In genomic region chr12:82497866-82498631, GRCm38 (mm10) we compare ENCODE assay signal across 9 mouse cellular contexts.
DNase-seq lines count a peak whose midpoint lies in the region; ATAC-seq and TF ChIP-seq lines count a peak whose summit lies in the region.
"Had no signal": no experiment of that assay in that cellular context is flagged by ENCODE, and none has a peak within 500 bp of the region (broad histone marks: within the 10 kb centered on the region; RNA-seq: fewer than 3 reads in every experiment).

No protein-coding gene starts in this region.

- ATAC-seq in intestine, embryonic 16.5 days = no peak
- ATAC-seq in midbrain, embryonic 16.5 days = peak; percentile 85

- no peaks in the 10 kb centered on the region for H3K4me1 ChIP-seq in intestine, embryonic 16.5 days (ENCODE audit: control insufficient read depth, insufficient read depth, low read length)
- H3K4me1 ChIP-seq in midbrain, embryonic 16.5 days (ENCODE audit: control insufficient read depth, insufficient read depth, low read length) = peaks cover 2% of the 10 kb centered on the region; the same call in 1 of the 2 replicates
- H3K4me1 ChIP-seq in thymus, adult 2 months (replicated peaks; ENCODE audit: control insufficient read depth, insufficient read depth, low read length) = no peaks in the 10 kb centered on the region
- H3K4me1 ChIP-seq: liver, embryonic 13.5 days had no signal

- DNase-seq in adrenal gland, adult 2 months = peak; percentile 26
- no peak for DNase-seq in adrenal gland, postnatal 4 days (ENCODE audit: low spot score in 2 of 2)
- DNase-seq in embryo, embryonic 10 days (ENCODE audit: low spot score) = peak; percentile 80
- peak; percentile 45 for DNase-seq in gastrocnemius, postnatal 14 days
- DNase-seq in left cerebral cortex, postnatal 14 days (ENCODE audit: low spot score in 2 of 2) = peak; percentile 78 to 79
- DNase-seq in thymus, adult 2 months = no peak
- DNase-seq: liver, embryonic 13.5 days had no signal

- intact Hi-C loops in gastrocnemius, postnatal 14 days (cut with DNase I; ENCODE audit: low total_unique reads) = loop anchor here (2.0 to 10.0 kb wide), 2 partner anchors 451 to 517 kb away; no protein-coding TSS in a partner anchor
- intact Hi-C loops in left cerebral cortex, postnatal 14 days (cut with DNase I) = loop anchor here (2.0 kb wide), 2 partner anchors 449 to 519 kb away; no protein-coding TSS in a partner anchor

- H3K27ac ChIP-seq in intestine, embryonic 16.5 days (ENCODE audit: low read length) = no peak overlapping the region
- no peak overlapping the region for H3K27ac ChIP-seq in midbrain, embryonic 16.5 days (ENCODE audit: low read length)
- no peak overlapping the region for H3K27ac ChIP-seq in thymus, adult 2 months (ENCODE audit: control insufficient read depth, insufficient read depth, low read length)
- H3K27ac ChIP-seq: liver, embryonic 13.5 days had no signal

- H3K9me3 ChIP-seq in intestine, embryonic 16.5 days (ENCODE audit: control insufficient read depth, low read length) = no peaks in the 10 kb centered on the region
- no peaks in the 10 kb centered on the region for H3K9me3 ChIP-seq in midbrain, embryonic 16.5 days (replicated peaks; ENCODE audit: control insufficient read depth, low read length, poor library complexity, severe bottlenecking)
- H3K9me3 ChIP-seq: liver, embryonic 13.5 days had no signal

- H3K9ac ChIP-seq in intestine, embryonic 16.5 days (ENCODE audit: low read depth, low read length) = no peak overlapping the region
- peak overlapping the region; percentile 45; the same call in 1 of the 2 replicates for H3K9ac ChIP-seq in midbrain, embryonic 16.5 days (ENCODE audit: low read depth, low read length)
- H3K9ac ChIP-seq: liver, embryonic 13.5 days had no signal

- H3K4me2 ChIP-seq in intestine, embryonic 16.5 days (ENCODE audit: low read depth, low read length) = 0 out of 2 replicates have a peak overlapping the region, but pooled peaks have one; percentile 11
- H3K4me2 ChIP-seq in midbrain, embryonic 16.5 days (ENCODE audit: low read length) = peak overlapping the region; percentile 58
- H3K4me2 ChIP-seq: liver, embryonic 13.5 days had no signal

- no peak for TF ChIP-seq CTCF in thymus, adult 2 months (IDR thresholded peaks at IDR 0.05; ENCODE audit: borderline replicate concordance, control insufficient read depth, extremely low read depth, insufficient read depth, low read length, poor library complexity)

- WGBS in intestine, embryonic 16.5 days = 42% methylated on average over 11 of the region's 11 CpGs
- WGBS in midbrain, embryonic 16.5 days = 17% methylated on average over 11 of the region's 11 CpGs
- WGBS in thymus, adult 2 months = 64% methylated on average over 11 of the region's 11 CpGs

- no peaks in the 10 kb centered on the region for H3K36me3 ChIP-seq in intestine, embryonic 16.5 days (ENCODE audit: control insufficient read depth, insufficient read depth, low read length)
- no peaks in the 10 kb centered on the region for H3K36me3 ChIP-seq in midbrain, embryonic 16.5 days (ENCODE audit: control insufficient read depth, insufficient read depth, low read length)
- H3K36me3 ChIP-seq in thymus, adult 2 months (ENCODE audit: control insufficient read depth, insufficient read depth, low read length) = no peaks in the 10 kb centered on the region
- H3K36me3 ChIP-seq: liver, embryonic 13.5 days had no signal

- H3K27me3 ChIP-seq in intestine, embryonic 16.5 days (replicated peaks; ENCODE audit: control insufficient read depth, insufficient read depth, low read length) = no peaks in the 10 kb centered on the region
- no peaks in the 10 kb centered on the region for H3K27me3 ChIP-seq in midbrain, embryonic 16.5 days (ENCODE audit: control insufficient read depth, insufficient read depth, low read depth, low read length)
- no peaks in the 10 kb centered on the region for H3K27me3 ChIP-seq in thymus, adult 2 months (ENCODE audit: control insufficient read depth, insufficient read depth, low read length)
- H3K27me3 ChIP-seq: liver, embryonic 13.5 days had no signal

- no peak for TF ChIP-seq POLR2A in thymus, adult 2 months (IDR thresholded peaks at IDR 0.05; ENCODE audit: control insufficient read depth, extremely low read depth, insufficient read depth, low read length, poor library complexity)

- no peak overlapping the region for H3K4me3 ChIP-seq in intestine, embryonic 16.5 days (ENCODE audit: low read length)
- peak overlapping the region; percentile 26 for H3K4me3 ChIP-seq in midbrain, embryonic 16.5 days (ENCODE audit: low read depth, low read length)
- no peak overlapping the region for H3K4me3 ChIP-seq in thymus, adult 2 months (ENCODE audit: control insufficient read depth, insufficient read depth, low read length)
- H3K4me3 ChIP-seq: liver, embryonic 13.5 days had no signal

Comparison
In these comparisons a context has a peak if more than half of its experiments do, and no peak if none do; other contexts are left out.
1. DNase-seq: peak in adrenal gland, adult 2 months (single experiment), embryo, embryonic 10 days (single experiment), gastrocnemius, postnatal 14 days (single experiment) and left cerebral cortex, postnatal 14 days (2 of 2); none in adrenal gland, postnatal 4 days (0 of 2) and thymus, adult 2 months (single experiment).